Mouse (Mus musculus): ENCODE data around the gene Psma6.

DNA sequence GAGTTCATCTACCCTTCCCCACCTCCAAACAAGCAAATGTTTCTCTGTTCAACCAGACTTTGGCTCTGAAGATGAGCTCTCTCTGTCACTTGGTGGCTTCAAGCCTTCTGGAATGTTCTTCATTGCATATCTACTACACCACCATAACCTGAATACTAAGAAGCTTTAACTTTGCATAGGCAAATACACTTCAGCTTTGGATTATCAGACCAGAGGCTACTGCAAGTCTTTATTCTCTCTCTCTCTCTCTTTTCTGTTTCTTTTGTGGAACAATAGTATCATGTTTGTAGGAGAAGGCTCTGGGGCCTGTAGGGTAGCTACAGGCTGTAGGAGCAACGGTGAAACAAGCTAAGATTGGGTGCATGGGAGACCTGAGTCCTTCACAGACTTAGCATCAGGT, 58.2 kb downstream of the Psma6 start:
- no peak for TF ChIP-seq CTCF (IDR thresholded peaks at IDR 0.05; ENCODE audit: control insufficient read depth, insufficient read depth, low read length)
- TF ChIP-seq POLR2A (IDR thresholded peaks at IDR 0.05; ENCODE audit: borderline replicate concordance, control insufficient read depth, low read depth, low read length): no peak
